Mouse (Mus musculus) kidney, postnatal 25 days (tissue): Measurements from ENCODE around the gene Aspscr1.
A peak's percentile ranks its signal among the peaks of the same experiment; 100 is the strongest.

ENCODE experiments used
- DNase-seq, 2 experiments: peaks; one replicate each; pipeline ENCODE4 v3.0.0; 2021; ENCODE audit warnings: mixed read lengths in 2 of 2

The Aspscr1 gene

DNA sequence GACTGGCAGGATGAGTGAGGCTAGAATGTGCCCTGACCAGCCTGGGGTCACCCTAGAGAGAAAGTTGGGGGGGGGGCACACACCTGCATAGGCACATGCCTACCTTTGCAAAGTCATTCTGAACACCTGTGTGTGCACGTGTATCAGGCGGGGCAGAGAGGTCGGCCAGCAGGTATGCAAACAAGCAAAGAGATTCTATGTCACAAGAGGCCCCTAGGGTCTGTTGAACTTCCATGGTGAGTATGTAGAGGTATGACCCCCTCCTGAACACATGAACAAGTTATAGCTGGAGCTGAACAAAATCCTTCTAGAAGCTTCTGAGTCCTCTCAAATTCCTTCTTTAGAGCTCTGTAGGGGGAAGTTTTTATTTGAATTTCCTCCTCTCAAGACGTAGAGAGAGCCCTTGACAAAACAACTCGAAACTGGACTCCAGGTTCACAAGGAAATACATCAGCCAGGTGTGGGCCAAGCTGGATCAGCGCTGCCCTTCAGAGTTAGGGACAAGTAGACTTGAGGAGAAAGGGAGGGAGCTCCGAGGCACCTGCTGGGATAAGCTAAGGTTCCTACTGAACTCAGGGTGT lies 71.4 kb downstream of the Aspscr1 start:
- DNase-seq: no peak

DNA sequence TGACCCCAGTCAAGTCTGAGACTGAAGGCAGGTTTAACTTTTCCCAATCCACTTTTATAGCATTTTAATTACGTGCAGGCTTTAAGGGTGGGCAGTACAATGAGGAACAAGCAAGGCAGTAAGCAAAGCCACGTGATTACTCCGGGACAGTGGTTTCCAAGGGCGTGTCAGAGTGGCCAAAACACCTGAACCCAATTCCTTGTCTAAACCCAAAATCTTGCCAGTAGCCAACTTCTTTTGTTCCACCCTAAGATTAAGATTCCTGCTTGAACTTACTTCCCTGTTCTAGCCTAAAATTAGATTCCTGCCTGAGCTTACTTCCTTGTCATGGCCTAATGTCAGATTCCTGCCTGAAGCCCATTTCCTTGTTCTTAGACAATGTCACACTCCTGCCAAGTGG lies 75.2 kb downstream of the Aspscr1 start:
- DNase-seq: peak in 1 of 2 experiments; percentile 49

DNA sequence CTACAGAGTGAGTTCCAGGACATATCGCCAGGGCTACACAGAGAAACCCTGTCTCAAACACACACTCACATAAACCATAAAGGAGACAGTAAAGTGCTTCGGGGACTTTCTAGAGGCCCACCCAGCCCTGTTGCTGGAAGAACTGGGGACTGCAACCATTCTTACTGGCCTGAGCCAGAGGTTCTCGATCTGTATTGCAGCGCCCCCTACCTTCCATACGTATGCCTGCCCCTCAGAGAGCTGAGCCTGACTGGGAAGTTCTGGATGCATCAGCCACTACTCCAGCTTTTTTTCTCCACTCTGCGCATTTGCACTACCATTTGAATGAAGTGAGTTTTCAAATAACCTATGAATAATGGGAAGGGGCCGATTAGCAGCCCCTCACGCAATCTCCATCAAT lies 76.7 kb downstream of the Aspscr1 start:
- DNase-seq: peak; percentile 61 to 66

DNA sequence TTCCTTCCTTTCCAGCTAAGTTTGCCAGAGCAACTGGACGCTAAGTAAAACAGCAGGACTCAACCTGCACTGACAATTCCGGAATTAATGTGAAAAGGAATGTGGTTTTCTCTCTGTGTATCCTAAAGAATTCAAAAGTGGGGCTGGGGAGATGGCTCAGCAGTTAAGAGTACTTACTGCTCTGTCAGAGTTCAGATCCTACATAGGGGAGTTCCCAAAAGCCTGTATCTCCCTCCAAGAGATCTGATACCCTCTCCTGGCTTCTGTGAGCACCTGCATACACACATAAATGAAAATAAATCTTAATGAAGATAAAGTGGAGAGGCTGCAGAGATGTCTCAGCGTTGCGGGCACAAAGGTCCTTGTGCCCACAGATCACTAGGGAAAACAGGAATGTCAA lies 78.8 kb downstream of the Aspscr1 start:
- no peak for DNase-seq
